Mouse (Mus musculus): Measurements from ENCODE around the gene Zbtb24.

Zbtb24 gene

GRCm38 (mm10) chr10:41505446-41505845 is 55.3 kb downstream of the Zbtb24 start:
- peak; percentile 85 for DNase-seq

- no peak for DNase-seq
Measured at GRCm38 (mm10) chr10:41509160-41509559, 59.0 kb downstream of the Zbtb24 start.

GRCm38 (mm10) chr10:41514301-41514700 is 64.1 kb downstream of the Zbtb24 start:
- DNase-seq: no peak

- DNase-seq: no peak
Measured at GRCm38 (mm10) chr10:41514921-41515320, 64.7 kb downstream of the Zbtb24 start.

All from layer of hippocampus, adult 9-11 months (tissue).